Mouse (Mus musculus): ENCODE measurements around the gene OR5BS1P. TPM values are rescaled to one million over a fixed set of nuclear protein-coding genes. Genes with fewer than 3 reads are reported as not detected.

Gene OR5BS1P
- total RNA-seq (2023), result not detected

GRCm38 (mm10) chr15:98469596-98469995, at the start of gene OR5BS1P:
TSS of gene OR5BS1P (plus strand) at chr15:98469896.

GRCm38 (mm10) chr15:98430925-98431324, 38.8 kb upstream of the OR5BS1P start, which contains the start of gene Olfr282:
TSS of gene Olfr282 (plus strand) at chr15:98431225.

GRCm38 (mm10) chr15:98452288-98452687, 17.4 kb upstream of the OR5BS1P start, which contains the start of gene Olfr281:
TSS of gene Olfr281 (plus strand) at chr15:98452588.

GRCm38 (mm10) chr15:98482701-98483100, 13.0 kb downstream of the OR5BS1P start, which contains the start of gene Lalba:
TSS of gene Lalba (minus strand) at chr15:98482721.

GRCm38 (mm10) chr15:98492102-98492501, 22.4 kb downstream of the OR5BS1P start, which contains the start of gene Olfr279:
TSS of gene Olfr279 (plus strand) at chr15:98492402.

Other genes with a start within 250 kb of the OR5BS1P start
- not detected for gene Gm44579, start 248.9 kb upstream of the OR5BS1P start, total RNA-seq (2023)
- gene Olfr287, start 248.8 kb upstream of the OR5BS1P start, total RNA-seq (2023), result not detected
- not detected for gene Olfr286, start 235.4 kb upstream of the OR5BS1P start, total RNA-seq (2023)
- not detected for gene H1fnt, start 212.6 kb upstream of the OR5BS1P start, total RNA-seq (2023)
- gene Zfp641, start 173.7 kb upstream of the OR5BS1P start, total RNA-seq (2023), result not detected
- gene Olfr285, start 152.5 kb upstream of the OR5BS1P start, total RNA-seq (2023), result not detected
- gene Olfr284, start 128.9 kb upstream of the OR5BS1P start, total RNA-seq (2023), result not detected
- gene Olfr283, start 89.0 kb upstream of the OR5BS1P start, total RNA-seq (2023), result not detected
- not detected for gene Olfr282, start 38.7 kb upstream of the OR5BS1P start, total RNA-seq (2023)
- gene Olfr281, start 17.3 kb upstream of the OR5BS1P start, total RNA-seq (2023), result not detected
- not detected for gene Lalba, start 12.8 kb downstream of the OR5BS1P start, total RNA-seq (2023)
- gene Olfr279, start 22.5 kb downstream of the OR5BS1P start, total RNA-seq (2023), result not detected
- 56.9 TPM for gene Kansl2, start 64.4 kb downstream of the OR5BS1P start, total RNA-seq (2023)
- 147 TPM for gene Ccnt1, start 101.0 kb downstream of the OR5BS1P start, total RNA-seq (2023)
- not detected for gene 4930415O20Rik, start 101.1 kb downstream of the OR5BS1P start, total RNA-seq (2023)
- gene Adcy6, start 140.2 kb downstream of the OR5BS1P start, total RNA-seq (2023), result 23.4 TPM
- 0.34 TPM for gene Cacnb3, start 160.9 kb downstream of the OR5BS1P start, total RNA-seq (2023)
- 133 TPM for gene Ddx23, start 193.0 kb downstream of the OR5BS1P start, total RNA-seq (2023)
- 0.64 TPM for gene Rnd1, start 207.6 kb downstream of the OR5BS1P start, total RNA-seq (2023)
- gene Ccdc65, start 238.3 kb downstream of the OR5BS1P start, total RNA-seq (2023), result not detected